Mouse (Mus musculus) forebrain, embryonic 15.5 days (tissue): ENCODE measurements at regions not wholly inside any gene's neighbourhood (a gene's known extent, or its start where the extent isn't known, plus 50 kb on each side); places are given as distances from the start of the nearest gene placed in this dataset.

Experiments
- ATAC-seq: fragments of 200-750 bp; cut with Nextera tagmentation; replicated peaks from 2 replicates; pipeline ENCODE4 v1.8.0; 2017; ENCODE audit warnings: mild to moderate bottlenecking, moderate TSS enrichment, moderate library complexity
- H3K27ac ChIP-seq: fragments of 300-500 bp; sonication (generic); replicated peaks from 2 replicates; pipeline ENCODE4 v1.5.1; 2015; ENCODE audit warnings: mild to moderate bottlenecking, inconsistent platforms
- H3K27me3 ChIP-seq: fragments of 300-500 bp; sonication (generic); 2 replicates; pipeline ENCODE4 v1.6.1; 2015; ENCODE audit warnings: inconsistent platforms
- H3K36me3 ChIP-seq: fragments of 300-500 bp; sonication (generic); 2 replicates; pipeline ENCODE4 v1.6.1; 2015; ENCODE audit warnings: mild to moderate bottlenecking, inconsistent platforms
- H3K4me1 ChIP-seq: fragments of 300-500 bp; sonication (generic); 2 replicates; pipeline ENCODE4 v1.6.1; 2015; ENCODE audit warnings: inconsistent platforms
- H3K4me2 ChIP-seq: fragments of 300-500 bp; sonication (generic); replicated peaks from 2 replicates; pipeline ENCODE4 v1.6.1; 2015; ENCODE audit warnings: mild to moderate bottlenecking, inconsistent platforms
- H3K4me3 ChIP-seq: fragments of 300-500 bp; sonication (generic); 2 replicates; pipeline ENCODE4 v1.5.1; 2015; ENCODE audit warnings: mild to moderate bottlenecking, inconsistent platforms
- H3K9ac ChIP-seq: fragments of 300-500 bp; sonication (generic); replicated peaks from 2 replicates; pipeline ENCODE4 v1.6.1; 2015; ENCODE audit warnings: mild to moderate bottlenecking, inconsistent platforms
- H3K9me3 ChIP-seq: fragments of 300-500 bp; sonication (generic); 2 replicates; pipeline ENCODE4 v1.6.1; 2016; ENCODE audit warnings: inconsistent platforms
- WGBS: fragments of 180-500 bp; shearing (Covaris S2); methylation state at CpG from one replicate; pipeline ENCODE4 v1.1.7; 2015; ENCODE audit warnings: mixed read lengths; 5-methylcytosine and 5-hydroxymethylcytosine counted together

DNA sequence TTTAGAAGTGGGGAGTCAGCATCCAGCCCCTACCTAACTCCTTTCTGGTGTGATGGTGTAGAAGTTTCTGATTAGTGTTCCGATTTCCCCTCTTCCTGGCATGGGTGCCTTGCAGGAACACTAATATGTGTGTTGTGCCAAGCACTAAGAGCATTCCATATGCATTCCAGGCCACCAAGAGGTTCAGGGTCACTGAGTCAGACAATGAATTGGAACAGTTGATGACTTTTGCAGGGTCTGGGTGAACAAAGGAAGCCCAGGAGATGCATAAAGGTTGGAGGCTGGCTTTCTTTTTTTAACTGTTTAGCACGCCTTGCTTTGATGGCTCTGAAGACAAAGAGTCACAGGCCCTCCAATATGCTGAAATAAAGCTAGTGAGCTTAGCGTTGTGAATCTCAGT is 244.3 kb upstream of the Thbs1 start:
- 43% methylated on average over 3 of the region's 3 CpGs for WGBS
- no peaks in the 10 kb centered on the region for H3K36me3 ChIP-seq

DNA sequence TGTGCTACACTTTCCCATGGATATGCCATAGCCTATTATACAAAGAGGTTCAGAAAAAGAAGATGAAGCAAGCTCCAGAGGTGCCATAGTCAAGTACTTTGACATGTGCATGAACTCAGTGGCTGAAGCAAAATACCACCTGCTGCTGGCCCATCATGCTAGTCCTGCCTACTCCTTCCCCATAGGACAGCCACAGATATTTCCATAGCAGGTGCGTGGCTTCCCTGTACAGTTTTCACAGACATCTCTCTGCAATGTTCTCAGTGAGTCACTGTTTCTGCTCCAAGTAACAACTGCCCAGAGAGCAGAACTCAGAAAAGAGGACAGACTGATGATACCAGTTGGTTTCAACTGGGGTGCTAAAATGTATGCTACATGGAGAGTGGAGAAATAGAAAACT is 242.8 kb upstream of the Thbs1 start:
- ATAC-seq = no peak
- H3K27me3 ChIP-seq = no peaks in the 10 kb centered on the region
- H3K9me3 ChIP-seq = no peaks in the 10 kb centered on the region

More for the DNA sequence above, 244.3 kb upstream of the Thbs1 start:
- Histone ChIP-seq H3K4me1 (no peaks in the 10 kb centered on the region), H3K4me2 (no peak overlapping the region), H3K9me3 (no peaks in the 10 kb centered on the region), H3K27ac (no peak overlapping the region), H3K4me3 (no peak overlapping the region), H3K27me3 (no peaks in the 10 kb centered on the region), H3K9ac (no peak overlapping the region)
- no peak for ATAC-seq

DNA sequence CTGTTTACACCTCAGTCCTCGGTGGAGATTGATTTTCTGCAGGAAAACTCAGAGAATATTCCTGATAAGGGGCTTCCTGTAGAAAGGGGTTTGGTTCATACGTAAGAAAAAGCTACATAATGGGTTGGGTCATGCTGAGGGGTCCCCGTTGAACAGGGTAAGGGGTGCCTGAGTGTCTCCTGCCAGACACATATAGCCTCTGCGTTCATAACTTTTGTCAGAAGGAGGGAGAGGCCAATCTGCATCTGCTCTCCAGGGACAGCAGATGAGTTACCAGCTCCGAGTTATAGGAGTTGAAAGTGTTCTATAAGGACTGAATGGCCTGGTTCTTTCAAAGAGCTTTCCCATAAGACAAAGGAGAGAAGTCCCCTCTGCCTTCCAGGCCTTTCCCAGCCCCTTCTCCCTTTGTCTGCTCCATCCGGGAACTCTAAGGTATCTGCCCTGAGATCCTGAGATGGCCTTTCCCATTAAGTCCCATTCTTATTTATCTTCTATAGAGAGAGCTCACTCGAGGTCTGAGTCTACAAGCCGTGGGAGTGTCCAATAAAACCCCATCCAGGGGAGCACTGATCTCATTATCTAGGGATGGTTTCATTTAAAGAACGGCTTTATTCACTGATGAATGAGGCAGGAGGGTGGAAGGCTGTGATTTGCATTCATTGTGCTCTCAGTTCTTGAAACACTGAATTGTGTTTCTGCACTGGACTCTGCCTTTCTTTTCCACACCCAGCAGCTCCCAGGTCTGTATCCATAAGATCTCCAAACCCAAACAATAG is 240.0 kb upstream of the Thbs1 start:
- Histone ChIP-seq H3K27me3 (no peaks in the 10 kb centered on the region), H3K4me1 (no peaks in the 10 kb centered on the region), H3K4me3 (no peak overlapping the region), H3K27ac (no peak overlapping the region), H3K36me3 (no peaks in the 10 kb centered on the region), H3K9me3 (no peaks in the 10 kb centered on the region), H3K9ac (no peak overlapping the region), H3K4me2 (no peak overlapping the region)
- 22% methylated on average over 9 of the region's 9 CpGs for WGBS
- no peak for ATAC-seq

More for the DNA sequence above, 242.8 kb upstream of the Thbs1 start:
- 97% methylated on average over 1 of the region's 1 CpGs for WGBS
- Histone ChIP-seq H3K36me3 (no peaks in the 10 kb centered on the region), H3K4me2 (no peak overlapping the region), H3K9ac (no peak overlapping the region), H3K27ac (no peak overlapping the region), H3K4me3 (no peak overlapping the region), H3K4me1 (no peaks in the 10 kb centered on the region)

- ATAC-seq = no peak
Measured at GRCm38 (mm10) chr2:117877816-117878215, 233.9 kb upstream of the Thbs1 start.

DNA sequence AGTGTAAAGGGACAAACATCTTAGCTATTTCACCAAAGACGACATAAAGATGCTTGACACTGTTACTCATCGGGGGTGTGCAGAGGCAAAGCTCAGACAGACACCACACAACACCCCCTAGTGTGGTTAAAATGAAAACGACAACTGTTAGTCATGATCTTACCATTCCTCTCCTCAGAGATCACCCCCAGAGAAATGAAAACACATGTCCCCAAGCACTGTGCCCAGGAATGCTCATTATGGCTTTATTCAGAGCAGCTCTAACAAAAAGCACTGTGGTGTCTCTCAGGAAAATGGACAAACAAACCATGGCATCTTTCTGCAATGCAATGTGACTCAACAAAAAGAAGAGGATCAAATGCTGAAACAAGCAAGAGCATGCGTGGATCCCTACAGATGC is 229.5 kb upstream of the Thbs1 start:
- Histone ChIP-seq H3K36me3 (no peaks in the 10 kb centered on the region), H3K4me1 (no peaks in the 10 kb centered on the region), H3K4me3 (no peak overlapping the region), H3K4me2 (no peak overlapping the region), H3K9ac (no peak overlapping the region), H3K27me3 (no peaks in the 10 kb centered on the region), H3K9me3 (no peaks in the 10 kb centered on the region), H3K27ac (no peak overlapping the region)
- no peak for ATAC-seq
- WGBS = 80% methylated on average over 4 of the region's 4 CpGs

More at GRCm38 (mm10) chr2:117877816-117878215, 233.9 kb upstream of the Thbs1 start:
- Histone ChIP-seq H3K4me2 (no peak overlapping the region), H3K9ac (no peak overlapping the region), H3K27ac (no peak overlapping the region), H3K36me3 (no peaks in the 10 kb centered on the region), H3K4me1 (no peaks in the 10 kb centered on the region), H3K9me3 (no peaks in the 10 kb centered on the region), H3K27me3 (no peaks in the 10 kb centered on the region), H3K4me3 (no peak overlapping the region)
- WGBS = 84% methylated on average over 6 of the region's 6 CpGs

DNA sequence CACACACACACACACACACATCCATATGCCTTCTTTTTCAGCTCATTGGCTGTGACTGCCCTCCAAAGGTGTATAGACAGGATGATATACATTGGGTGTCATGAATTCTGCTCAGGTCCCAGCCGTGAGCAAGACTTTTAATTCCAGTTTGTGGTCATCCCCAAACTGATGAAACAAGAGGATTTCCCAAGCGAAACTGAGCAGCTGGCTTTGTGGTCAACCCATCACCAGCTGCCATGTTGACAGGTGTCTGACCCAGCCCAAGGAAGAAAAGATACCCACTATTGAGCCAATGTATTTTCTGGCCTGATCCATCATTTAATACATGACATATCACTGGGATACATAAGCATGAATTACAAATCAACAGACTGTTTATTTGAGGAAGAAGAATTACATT is 228.8 kb upstream of the Thbs1 start:
- no peaks in the 10 kb centered on the region for H3K36me3 ChIP-seq

GRCm38 (mm10) chr2:117886516-117886915 is 225.2 kb upstream of the Thbs1 start:
- 94% methylated on average over 3 of the region's 3 CpGs for WGBS
- no peaks in the 10 kb centered on the region for H3K36me3 ChIP-seq
- no peak for ATAC-seq
- no peak overlapping the region for H3K4me3 ChIP-seq
- no peak overlapping the region for H3K27ac ChIP-seq
- H3K27me3 ChIP-seq = no peaks in the 10 kb centered on the region
- H3K9me3 ChIP-seq = no peaks in the 10 kb centered on the region
- no peak overlapping the region for H3K9ac ChIP-seq
- H3K4me1 ChIP-seq = no peaks in the 10 kb centered on the region
- no peak overlapping the region for H3K4me2 ChIP-seq

More for the DNA sequence above, 228.8 kb upstream of the Thbs1 start:
- no peaks in the 10 kb centered on the region for H3K9me3 ChIP-seq
- H3K27me3 ChIP-seq = no peaks in the 10 kb centered on the region
- H3K4me2 ChIP-seq = no peak overlapping the region
- H3K9ac ChIP-seq = no peak overlapping the region
- no peaks in the 10 kb centered on the region for H3K4me1 ChIP-seq
- no peak overlapping the region for H3K27ac ChIP-seq
- WGBS = 93% methylated on average over 2 of the region's 2 CpGs
- no peak for ATAC-seq
- H3K4me3 ChIP-seq = no peak overlapping the region

- H3K36me3 ChIP-seq = no peaks in the 10 kb centered on the region
- no peak overlapping the region for H3K4me3 ChIP-seq
- H3K27me3 ChIP-seq = no peaks in the 10 kb centered on the region
- WGBS = 81% methylated on average over 2 of the region's 2 CpGs
- no peak overlapping the region for H3K4me2 ChIP-seq
- H3K4me1 ChIP-seq = no peaks in the 10 kb centered on the region
- no peak overlapping the region for H3K9ac ChIP-seq
- no peak for ATAC-seq
- H3K27ac ChIP-seq = no peak overlapping the region
- no peaks in the 10 kb centered on the region for H3K9me3 ChIP-seq
Measured at GRCm38 (mm10) chr2:117901311-117901710, 210.4 kb upstream of the Thbs1 start.

- ATAC-seq = no peak
- H3K4me2 ChIP-seq = no peak overlapping the region
- no peak overlapping the region for H3K27ac ChIP-seq
- H3K27me3 ChIP-seq = no peaks in the 10 kb centered on the region
- no peaks in the 10 kb centered on the region for H3K9me3 ChIP-seq
- H3K4me3 ChIP-seq = no peak overlapping the region
- H3K36me3 ChIP-seq = no peaks in the 10 kb centered on the region
- no peaks in the 10 kb centered on the region for H3K4me1 ChIP-seq
- 65% methylated on average over 5 of the region's 5 CpGs for WGBS
- no peak overlapping the region for H3K9ac ChIP-seq
Measured at GRCm38 (mm10) chr2:117902837-117903236, 208.8 kb upstream of the Thbs1 start.

GRCm38 (mm10) chr2:117903705-117904104 is 208.0 kb upstream of the Thbs1 start:
- H3K27me3 ChIP-seq = no peaks in the 10 kb centered on the region
- H3K4me3 ChIP-seq = no peak overlapping the region
- WGBS = 83% methylated on average over 2 of the region's 2 CpGs
- no peak for ATAC-seq
- H3K9ac ChIP-seq = no peak overlapping the region
- no peaks in the 10 kb centered on the region for H3K36me3 ChIP-seq
- no peaks in the 10 kb centered on the region for H3K9me3 ChIP-seq
- no peaks in the 10 kb centered on the region for H3K4me1 ChIP-seq
- H3K27ac ChIP-seq = no peak overlapping the region
- H3K4me2 ChIP-seq = no peak overlapping the region

DNA sequence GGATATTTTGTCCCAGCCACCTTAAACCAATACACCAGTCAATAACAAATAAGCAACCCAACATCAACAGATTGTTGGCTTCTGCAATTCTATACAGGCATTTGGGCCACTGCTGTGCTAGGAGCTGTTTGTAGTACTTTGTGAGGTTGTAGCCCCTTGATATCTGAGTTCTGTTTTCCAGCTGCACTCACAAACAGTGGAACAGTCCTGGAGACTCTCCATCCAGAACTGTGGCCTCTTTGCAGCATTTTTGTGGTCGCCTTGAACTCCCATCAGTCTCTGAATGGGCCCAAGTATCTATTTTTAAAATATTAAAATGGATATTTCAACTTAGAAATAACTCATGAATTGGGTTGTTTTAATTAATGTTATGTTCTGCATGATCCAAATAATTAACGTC is 205.2 kb upstream of the Thbs1 start:
- no peak for ATAC-seq
- Histone ChIP-seq H3K27me3 (no peaks in the 10 kb centered on the region), H3K9me3 (no peaks in the 10 kb centered on the region), H3K4me1 (no peaks in the 10 kb centered on the region), H3K9ac (no peak overlapping the region), H3K36me3 (no peaks in the 10 kb centered on the region), H3K4me2 (no peak overlapping the region), H3K27ac (no peak overlapping the region), H3K4me3 (no peak overlapping the region)
- 87% methylated on average over 2 of the region's 2 CpGs for WGBS

- no peaks in the 10 kb centered on the region for H3K9me3 ChIP-seq
- H3K9ac ChIP-seq = no peak overlapping the region
- no peaks in the 10 kb centered on the region for H3K36me3 ChIP-seq
- H3K4me3 ChIP-seq = no peak overlapping the region
- H3K27ac ChIP-seq = no peak overlapping the region
- no peaks in the 10 kb centered on the region for H3K4me1 ChIP-seq
- 61% methylated on average over 1 of the region's 1 CpGs for WGBS
- H3K4me2 ChIP-seq = no peak overlapping the region
- H3K27me3 ChIP-seq = no peaks in the 10 kb centered on the region
- ATAC-seq = no peak
Measured at GRCm38 (mm10) chr2:117910781-117911180, 200.9 kb upstream of the Thbs1 start.

DNA sequence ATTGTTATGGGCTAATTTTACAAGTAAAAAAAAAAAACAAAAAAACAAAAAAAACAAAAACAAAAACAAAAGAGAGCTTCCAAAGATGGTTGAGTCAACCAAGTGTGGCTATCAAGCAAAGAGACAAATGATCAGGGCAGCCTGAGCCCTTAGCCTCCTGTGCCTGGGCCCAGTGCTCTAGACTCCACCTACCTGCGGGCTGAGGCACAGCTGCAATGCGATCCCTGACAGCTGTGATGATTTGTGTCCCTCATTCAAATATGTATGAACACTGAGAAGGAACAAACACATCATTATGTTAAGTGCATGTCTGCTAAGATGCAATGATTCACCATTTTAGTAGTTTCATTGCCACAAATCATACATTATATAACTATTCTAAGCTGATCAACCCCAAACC is 199.0 kb upstream of the Thbs1 start:
- Histone ChIP-seq H3K27me3 (no peaks in the 10 kb centered on the region), H3K4me3 (no peak overlapping the region), H3K36me3 (no peaks in the 10 kb centered on the region), H3K27ac (no peak overlapping the region), H3K9me3 (no peaks in the 10 kb centered on the region), H3K4me2 (no peak overlapping the region), H3K4me1 (no peaks in the 10 kb centered on the region), H3K9ac (no peak overlapping the region)
- ATAC-seq = no peak
- 73% methylated on average over 2 of the region's 2 CpGs for whole genome bisulfite sequencing
